Mouse (Mus musculus) MEL (cell line): ENCODE measurements around the gene Cactin.

Source experiments
- CTCF ChIP-seq, 3 experiments: IDR thresholded peaks in 2 of 3; conservative IDR thresholded peaks in 1 of 3; 2 replicates each; pipeline ENCODE4 v1.5.1; 2011 to 2012; ENCODE audit warnings: low read length in 3 of 3, low read depth in 2 of 3, mild to moderate bottlenecking in 2 of 3, improper control_type of control experiment in 1 of 3, inconsistent platforms in 1 of 3, mixed read lengths in 1 of 3, moderate library complexity in 1 of 3; ENCODE audit not compliant: control insufficient read depth in 1 of 3, insufficient read depth in 1 of 3, poor library complexity in 1 of 3, severe bottlenecking in 1 of 3
- E2F4 ChIP-seq: IDR thresholded peaks from 2 replicates; pipeline ENCODE4 v1.6.1; 2011; ENCODE audit warnings: low read depth, low read length, improper control_type of control experiment, borderline replicate concordance
- EP300 ChIP-seq, 2 experiments: IDR thresholded peaks; 2 replicates each; pipeline ENCODE4 v1.6.1; 2011; ENCODE audit warnings: improper control_type of control experiment in 2 of 2, low read length in 2 of 2, low read depth in 1 of 2, mild to moderate bottlenecking in 1 of 2
- MYB ChIP-seq: IDR thresholded peaks from 2 replicates; pipeline ENCODE4 v1.6.1; 2011; ENCODE audit warnings: mild to moderate bottlenecking, low read depth, low read length, improper control_type of control experiment
- NRF1 ChIP-seq: IDR thresholded peaks from 2 replicates; pipeline ENCODE4 v1.6.1; 2014; ENCODE audit warnings: low read depth, mild to moderate bottlenecking, inconsistent platforms, low read length, improper control_type of control experiment, moderate library complexity; ENCODE audit not compliant: poor library complexity, insufficient read depth, severe bottlenecking

- TF ChIP-seq NRF1 (no peak), MYB (no peak), EP300 (IDR thresholded peaks at IDR 0.05; ENCODE audit: low read depth in 1 of 2, low read length in 2 of 2) (no peak), CTCF (IDR thresholded peaks at IDR 0.05 in 2 of 3, conservative IDR thresholded peaks at IDR 0.05 in 1 of 3; ENCODE audit: control insufficient read depth in 1 of 3, insufficient read depth in 1 of 3, low read depth in 2 of 3, low read length in 3 of 3, poor library complexity in 1 of 3, severe bottlenecking in 1 of 3) (no peak), E2F4 (no peak)
Measured at GRCm38 (mm10) chr10:81354738-81355477, 34.0 kb downstream of the Cactin start.
